Mouse (Mus musculus) layer of hippocampus, postnatal 36 days (tissue): ENCODE results near the gene Nfil3. TPM values are rescaled to one million over a fixed set of nuclear protein-coding genes. Genes with fewer than 3 reads are reported as not detected.
A peak's percentile ranks its signal among the peaks of the same experiment; 100 is the strongest.

Experiments
- DNase-seq, 2 experiments: peaks; one replicate each; pipeline ENCODE4 v3.0.0; 2022
- total RNA-seq, 2 experiments: library from RNA; stranded (reverse); gene quantifications; 2 replicates each; pipeline ENCODE4 v1.2.3; 2021

Nfil3 gene
- total RNA-seq, 2 experiments from 2014 or later, result 19.0 to 19.5 TPM

- DNase-seq, result no peak
Observed at GRCm38 (mm10) chr13:52930582-52930981, 50.3 kb downstream of the Nfil3 start.

- peak; percentile 73 to 74 for DNase-seq
Observed at GRCm38 (mm10) chr13:52929209-52930171, 51.4 kb downstream of the Nfil3 start, which contains the start of gene Auh. Gene Auh (minus strand): TSS chr13:52929681.

GRCm38 (mm10) chr13:52928392-52928791 lies 52.5 kb downstream of the Nfil3 start:
- peak in 1 of 2 experiments; percentile 39 for DNase-seq

GRCm38 (mm10) chr13:52924457-52924856 lies 56.4 kb downstream of the Nfil3 start:
- no peak for DNase-seq

- DNase-seq, result no peak
Observed at GRCm38 (mm10) chr13:52921966-52922365, 58.9 kb downstream of the Nfil3 start.

- DNase-seq, result no peak
Observed at GRCm38 (mm10) chr13:52921065-52921825, 59.6 kb downstream of the Nfil3 start.

- DNase-seq, result no peak
Observed at GRCm38 (mm10) chr13:52919790-52920352, 61.0 kb downstream of the Nfil3 start.

GRCm38 (mm10) chr13:52918333-52918732 lies 62.5 kb downstream of the Nfil3 start:
- DNase-seq, result no peak

Other genes starting within 250 kb of the Nfil3 start
- 100 to 1,000 TPM; 107 to 115 TPM for gene Auh, start 51.4 kb downstream of the Nfil3 start, total RNA-seq